Mouse (Mus musculus): ENCODE results near the gene D6Wsu163e. TPM values are rescaled to one million over a fixed set of nuclear protein-coding genes. Genes with fewer than 3 reads are reported as not detected.

D6Wsu163e gene
- polyA plus RNA-seq, 1 experiment from 2014 or later, result 20.2 TPM

DNA sequence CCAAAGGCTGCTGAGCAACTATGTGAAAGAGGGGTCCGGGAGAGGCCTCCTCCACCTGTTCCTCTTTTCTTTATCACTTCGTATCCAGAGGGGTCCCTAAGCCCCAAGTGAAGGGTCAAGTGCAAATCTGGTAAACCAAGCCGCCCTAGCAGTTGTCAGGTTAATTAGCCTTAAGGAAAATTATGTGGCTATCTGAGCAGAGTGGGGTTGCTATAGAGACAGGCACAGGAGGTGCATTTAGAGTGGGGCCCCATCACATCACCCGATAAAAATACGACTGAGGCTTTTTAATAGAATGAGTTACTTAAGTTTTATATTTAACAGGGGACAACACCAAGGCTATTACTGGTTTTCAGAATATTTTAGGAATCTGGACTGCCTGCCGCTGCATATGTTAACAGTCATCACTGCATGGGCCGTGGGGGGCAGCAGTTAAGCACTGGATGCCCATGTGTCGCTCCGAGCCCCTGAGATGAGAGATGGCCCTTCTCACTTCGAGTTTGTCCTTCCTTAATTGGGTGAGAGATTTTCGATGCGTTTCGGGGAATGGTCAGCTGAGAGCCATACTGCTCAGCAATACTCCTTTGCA is 72.3 kb downstream of the D6Wsu163e start:
- H3K9ac ChIP-seq (replicated peaks), result no peak overlapping the region
- H3K27ac ChIP-seq (replicated peaks), result no peak overlapping the region
- H3K9me3 ChIP-seq, result no peaks in the 10 kb centered on the region
- ATAC-seq (ENCODE audit: low FRiP score, low read depth), result no peak
- WGBS, result 77% methylated on average over 13 of the region's 13 CpGs
- H3K4me2 ChIP-seq (replicated peaks), result no peak overlapping the region
- H3K4me1 ChIP-seq, result no peaks in the 10 kb centered on the region
- no peak overlapping the region for H3K4me3 ChIP-seq
- no peaks in the 10 kb centered on the region for H3K27me3 ChIP-seq
- H3K36me3 ChIP-seq, result no peaks in the 10 kb centered on the region

DNA sequence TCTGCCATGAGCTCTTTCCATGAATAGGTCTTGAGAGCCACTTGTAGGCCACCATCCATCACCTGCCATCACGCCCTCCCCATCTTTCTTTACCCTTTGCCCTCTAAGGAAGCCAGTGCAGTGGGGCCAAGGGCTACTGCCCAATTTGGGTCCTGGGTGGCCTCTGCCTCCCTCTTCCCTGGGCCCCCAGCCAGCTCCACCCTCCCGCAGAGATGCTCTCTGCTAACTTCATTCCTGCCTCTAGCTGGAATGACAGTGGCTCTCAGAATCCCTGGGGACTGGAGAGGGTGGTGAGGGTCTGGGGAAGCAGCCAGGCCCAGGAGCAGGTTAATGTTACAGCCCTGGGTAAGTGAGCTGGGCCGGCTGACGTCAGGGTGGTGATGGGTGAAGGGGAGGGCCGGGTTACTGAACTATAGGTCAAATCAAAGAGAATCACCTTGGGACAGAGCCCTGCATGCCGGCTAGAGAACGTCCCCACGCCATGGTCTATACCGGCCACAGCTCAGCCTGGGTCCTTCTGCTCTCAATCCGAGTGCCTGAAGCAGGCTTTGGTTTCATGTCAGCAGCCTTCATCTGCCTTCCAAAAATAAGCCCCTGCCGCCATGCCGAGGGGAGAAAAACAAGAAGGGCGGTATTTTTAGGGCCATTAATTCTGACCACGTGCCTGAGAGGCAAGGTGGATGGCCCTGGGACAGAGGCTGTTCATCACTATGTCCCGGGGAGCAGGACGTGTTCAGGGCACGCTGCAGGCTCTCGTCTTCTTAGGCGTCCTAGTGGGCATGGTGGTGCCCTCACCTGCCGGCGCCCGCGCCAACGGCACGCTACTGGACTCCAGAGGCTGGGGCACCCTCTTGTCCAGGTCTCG is 75.4 kb downstream of the D6Wsu163e start, which contains the start of gene Fgf6:
Gene Fgf6, plus strand, starts transcription at position 681 of the 865 bp plus-strand sequence.
- Histone ChIP-seq H3K4me1 (peaks cover 10% of the 10 kb centered on the region), H3K9ac (replicated peaks) (no peak within 1 kb of the TSS), H3K4me2 (replicated peaks) (no peak within 1 kb of the TSS), H3K27ac (replicated peaks) (no peak within 1 kb of the TSS), H3K9me3 (no peaks in the 10 kb centered on the region), H3K27me3 (peaks cover 7% of the 10 kb centered on the region), H3K36me3 (no peaks in the 10 kb centered on the region), H3K4me3 (no peak within 1 kb of the TSS)
- ATAC-seq (ENCODE audit: low FRiP score, low read depth), result no peak
- WGBS, result 84% methylated on average over 26 of the region's 26 CpGs

DNA sequence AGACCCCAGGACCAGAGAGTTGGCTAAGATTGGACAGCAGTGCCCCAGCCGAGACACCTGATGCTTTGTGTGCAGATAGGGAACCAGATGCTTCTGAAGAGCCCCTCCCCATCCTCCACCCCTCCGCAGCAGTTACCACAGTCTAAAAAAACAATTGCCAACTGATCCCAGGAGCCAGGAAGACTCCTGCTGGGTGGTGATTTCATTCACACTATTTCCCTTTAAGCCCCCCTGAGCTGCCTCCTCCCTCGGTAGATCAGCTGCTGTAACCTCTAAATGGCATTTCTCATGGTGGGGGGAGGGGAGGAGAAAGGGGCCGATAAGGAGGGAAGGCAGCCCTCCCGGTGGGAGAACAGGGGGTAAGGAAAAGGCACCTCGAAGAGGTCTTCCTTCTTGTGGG is 79.5 kb downstream of the D6Wsu163e start:
- Histone ChIP-seq H3K9ac (replicated peaks) (no peak overlapping the region), H3K4me2 (replicated peaks) (no peak overlapping the region), H3K4me1 (peaks cover 13% of the 10 kb centered on the region), H3K4me3 (no peak overlapping the region), H3K36me3 (no peaks in the 10 kb centered on the region), H3K27ac (replicated peaks) (no peak overlapping the region), H3K27me3 (peaks cover 18% of the 10 kb centered on the region), H3K9me3 (no peaks in the 10 kb centered on the region)
- no peak; the same call in 1 of the 2 replicates for ATAC-seq (ENCODE audit: low FRiP score, low read depth)
- WGBS, result 4% methylated on average over 5 of the region's 6 CpGs

DNA sequence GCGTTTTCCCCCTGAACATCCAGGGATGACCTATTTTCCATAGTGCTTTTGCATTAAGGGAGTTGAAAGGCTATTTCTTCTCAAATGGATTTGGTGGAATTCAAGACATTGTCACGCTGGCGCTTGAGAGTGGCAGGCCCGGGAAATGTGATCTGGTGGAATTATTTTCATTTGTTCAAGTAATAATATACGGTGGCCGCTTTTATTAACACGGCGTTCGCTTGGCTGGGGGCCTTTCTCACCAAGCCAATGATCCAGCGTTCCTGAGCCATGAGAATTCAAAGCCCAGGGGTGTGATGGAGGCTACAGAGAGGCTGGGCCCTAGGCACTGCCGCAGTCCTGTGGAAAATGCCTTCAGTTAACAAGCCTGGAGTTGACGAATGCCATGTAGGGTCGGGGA is 80.7 kb downstream of the D6Wsu163e start:
- H3K27ac ChIP-seq (replicated peaks), result no peak overlapping the region
- H3K4me1 ChIP-seq, result peaks cover 13% of the 10 kb centered on the region
- no peak for ATAC-seq (ENCODE audit: low FRiP score, low read depth)
- H3K4me3 ChIP-seq, result no peak overlapping the region
- peak overlapping the region; percentile 13; the same call in 1 of the 2 replicates for H3K4me2 ChIP-seq (replicated peaks)
- H3K36me3 ChIP-seq, result no peaks in the 10 kb centered on the region
- H3K9me3 ChIP-seq, result no peaks in the 10 kb centered on the region
- WGBS, result 14% methylated on average over 13 of the region's 13 CpGs
- H3K9ac ChIP-seq (replicated peaks), result no peak overlapping the region
- H3K27me3 ChIP-seq, result peaks cover 18% of the 10 kb centered on the region

DNA sequence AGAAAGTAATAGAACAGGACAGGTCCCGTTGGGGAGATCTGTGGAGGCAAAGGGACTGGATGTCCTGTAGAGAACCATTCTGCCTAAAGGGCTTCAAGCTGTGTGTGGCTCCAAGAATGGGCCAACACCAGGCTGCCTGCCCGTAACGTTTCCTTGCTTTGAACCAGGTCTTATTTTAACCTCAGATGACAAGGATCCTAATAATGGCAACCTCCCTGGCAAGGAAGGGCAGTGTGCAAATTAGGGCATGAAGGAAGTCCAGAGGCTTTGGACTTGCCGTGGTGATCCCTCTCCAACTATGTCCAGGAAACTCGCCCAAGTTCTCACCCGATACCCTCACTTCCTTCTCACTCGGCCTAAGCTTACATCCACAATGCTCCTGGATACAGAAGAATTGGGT is 85.1 kb downstream of the D6Wsu163e start:
- Histone ChIP-seq H3K36me3 (no peaks in the 10 kb centered on the region), H3K27ac (replicated peaks) (no peak overlapping the region), H3K4me3 (no peak overlapping the region), H3K4me1 (0 out of 2 replicates have a peak, but pooled peaks cover 3% of the 10 kb centered on the region), H3K27me3 (peaks cover 14% of the 10 kb centered on the region), H3K9me3 (no peaks in the 10 kb centered on the region), H3K9ac (replicated peaks) (no peak overlapping the region), H3K4me2 (replicated peaks) (no peak overlapping the region)
- no peak for ATAC-seq (ENCODE audit: low FRiP score, low read depth)
- WGBS, result 77% methylated on average over 7 of the region's 7 CpGs

Other genes starting within 250 kb of the D6Wsu163e start
- 7.4 and 7.7 TPM in 2 replicates for gene Kcna6, start 199.3 kb upstream of the D6Wsu163e start, polyA plus RNA-seq (2016; fragmentation: Nextera tagmentation; extraction: Ambion mirVana)
- gene Ndufa9, start 90.8 kb upstream of the D6Wsu163e start, polyA plus RNA-seq (2016; fragmentation: Nextera tagmentation; extraction: Ambion mirVana), result 157 and 165 TPM in 2 replicates
- 0.06 and 0.16 TPM in 2 replicates for gene Akap3, start 86.9 kb upstream of the D6Wsu163e start, polyA plus RNA-seq (2016; fragmentation: Nextera tagmentation; extraction: Ambion mirVana)
- not detected in 2 replicates for gene Dyrk4, start 18.1 kb upstream of the D6Wsu163e start, polyA plus RNA-seq (2016; fragmentation: Nextera tagmentation; extraction: Ambion mirVana)
- 56.2 and 56.7 TPM in 2 replicates for gene Rad51ap1, start 375 bp upstream of the D6Wsu163e start, polyA plus RNA-seq (2016; fragmentation: Nextera tagmentation; extraction: Ambion mirVana)
- gene Fgf6, start 75.6 kb downstream of the D6Wsu163e start, polyA plus RNA-seq (2016; fragmentation: Nextera tagmentation; extraction: Ambion mirVana), result not detected in 2 replicates
- gene Fgf23, start 132.9 kb downstream of the D6Wsu163e start, polyA plus RNA-seq (2016; fragmentation: Nextera tagmentation; extraction: Ambion mirVana), result not detected in 2 replicates
- gene Tigar, start 169.6 kb downstream of the D6Wsu163e start, polyA plus RNA-seq (2016; fragmentation: Nextera tagmentation; extraction: Ambion mirVana), result 8.9 and 9.2 TPM in 2 replicates
- 1,089 and 1,182 TPM in 2 replicates for gene Ccnd2, start 212.2 kb downstream of the D6Wsu163e start, polyA plus RNA-seq (2016; fragmentation: Nextera tagmentation; extraction: Ambion mirVana)

All from midbrain, embryonic 12.5 days (tissue).